Comparison of ENCODE assay signal across 21 mouse cellular contexts in the genomic region with DNA sequence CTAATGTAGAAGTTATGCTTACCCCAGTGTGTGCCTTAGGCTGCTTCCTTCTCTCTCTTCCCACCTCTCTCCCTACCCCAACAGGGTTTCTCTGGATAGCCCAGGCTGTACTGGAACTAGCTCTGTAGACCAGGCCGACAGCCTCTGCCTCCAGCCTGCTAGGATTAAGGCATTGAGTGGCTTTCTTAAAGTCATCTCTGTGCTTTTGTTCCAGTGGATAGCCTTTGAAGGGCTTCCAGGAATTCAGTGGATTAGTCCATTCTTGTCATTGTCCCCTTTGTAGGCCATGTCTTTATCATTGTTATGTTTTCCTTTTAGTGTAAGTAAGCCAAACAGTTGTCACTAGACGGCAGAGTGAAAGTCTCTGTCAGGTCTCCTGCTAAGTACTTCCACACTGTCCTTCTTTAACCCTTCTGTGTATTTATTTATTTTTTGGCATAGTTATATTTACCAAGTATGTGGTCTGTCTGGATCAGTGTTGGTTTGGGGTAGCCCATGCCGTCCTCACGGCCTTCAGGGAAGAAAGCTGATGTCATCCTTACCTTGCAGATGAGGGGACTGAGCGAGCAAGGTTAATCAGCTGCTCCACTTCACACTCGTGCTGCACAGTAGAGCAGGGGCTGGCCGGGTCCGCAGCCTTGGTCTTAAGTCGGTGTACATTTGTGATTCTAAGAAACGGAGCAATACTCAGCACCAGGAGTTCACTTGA.
"Had no signal": no experiment of that assay in that cellular context is flagged by ENCODE, and none has a peak within 500 bp of the region (broad histone marks: within the 10 kb centered on the region; RNA-seq: fewer than 3 reads in every experiment).

No protein-coding gene starts in this region.

- H3K27ac ChIP-seq: kidney, embryonic 15.5 days; layer of hippocampus, adult 2 months; limb, embryonic 10.5 days; liver, embryonic 12.5 days; liver, embryonic 15.5 days; midbrain, embryonic 10.5 days; midbrain, embryonic 13.5 days had no signal

- H3K4me3 ChIP-seq: kidney, embryonic 15.5 days; layer of hippocampus, adult 2 months; limb, embryonic 10.5 days; limb, embryonic 13.5 days; liver, embryonic 12.5 days; liver, embryonic 15.5 days; midbrain, embryonic 10.5 days; midbrain, embryonic 13.5 days; myocyte; neural tube, embryonic 13.5 days had no signal

- H3K9ac ChIP-seq: kidney, embryonic 15.5 days; limb, embryonic 13.5 days; liver, embryonic 12.5 days; liver, embryonic 15.5 days; midbrain, embryonic 13.5 days had no signal

- H3K27me3 ChIP-seq: kidney, embryonic 15.5 days; limb, embryonic 13.5 days; liver, embryonic 12.5 days; liver, embryonic 15.5 days; megakaryocyte, embryonic 14.5 days; neural tube, embryonic 13.5 days had no signal

- DNase-seq: kidney, adult 8-10 months; kidney, postnatal 14 days; kidney, postnatal 4 days; layer of hippocampus, adult 9-11 months; liver; lung, adult 18-20 months; lung, postnatal 36 days; retina, postnatal 1 day; right cerebral cortex, postnatal 25 days; thymus, postnatal 25 days had no signal

- H3K4me2 ChIP-seq: kidney, embryonic 15.5 days; limb, embryonic 13.5 days; liver, embryonic 12.5 days; liver, embryonic 15.5 days; midbrain, embryonic 13.5 days; neural tube, embryonic 13.5 days had no signal

- ATAC-seq: liver, embryonic 12.5 days; midbrain, embryonic 13.5 days had no signal

- H3K9me3 ChIP-seq: kidney, embryonic 15.5 days; limb, embryonic 10.5 days; limb, embryonic 13.5 days; liver, embryonic 12.5 days; liver, embryonic 15.5 days; megakaryocyte, embryonic 14.5 days; midbrain, embryonic 10.5 days; midbrain, embryonic 13.5 days; neural tube, embryonic 13.5 days had no signal

- H3K36me3 ChIP-seq: kidney, embryonic 15.5 days; liver, embryonic 15.5 days; midbrain, embryonic 13.5 days; neural tube, embryonic 13.5 days had no signal
